Mouse (Mus musculus) intestine, embryonic 16.5 days (tissue): ENCODE data around the gene Depp1. TPM values are rescaled to one million over a fixed set of nuclear protein-coding genes. Genes with fewer than 3 reads are reported as not detected.

Experiments used
- ATAC-seq: fragments of 200-750 bp; cut with Nextera tagmentation; 2 replicates; pipeline ENCODE4 v1.8.0; 2017; ENCODE audit warnings: moderate TSS enrichment, moderate library complexity
- H3K27ac ChIP-seq: fragments of 300-500 bp; sonication (generic); 2 replicates; pipeline ENCODE4 v1.5.1; 2014; ENCODE audit warnings: mild to moderate bottlenecking, low read length
- H3K27me3 ChIP-seq: fragments of 300-500 bp; sonication (generic); replicated peaks from 2 replicates; pipeline ENCODE4 v1.6.1; 2014; ENCODE audit warnings: low read length, control low read depth, mixed read lengths; ENCODE audit not compliant: control insufficient read depth, insufficient read depth
- H3K36me3 ChIP-seq: fragments of 300-500 bp; sonication (generic); 2 replicates; pipeline ENCODE4 v1.6.1; 2014; ENCODE audit warnings: low read length, control low read depth; ENCODE audit not compliant: control insufficient read depth, insufficient read depth
- H3K4me1 ChIP-seq: fragments of 300-500 bp; sonication (generic); 2 replicates; pipeline ENCODE4 v1.6.1; 2014; ENCODE audit warnings: low read length, control low read depth, mixed read lengths; ENCODE audit not compliant: control insufficient read depth, insufficient read depth
- H3K4me2 ChIP-seq: fragments of 300-500 bp; sonication (generic); 2 replicates; pipeline ENCODE4 v1.6.1; 2014; ENCODE audit warnings: low read depth, low read length, control low read depth
- H3K4me3 ChIP-seq: fragments of 300-500 bp; sonication (generic); 2 replicates; pipeline ENCODE4 v1.5.1; 2014; ENCODE audit warnings: mild to moderate bottlenecking, low read length
- H3K9ac ChIP-seq: fragments of 300-500 bp; sonication (generic); 2 replicates; pipeline ENCODE4 v1.6.1; 2014; ENCODE audit warnings: low read depth, low read length
- H3K9me3 ChIP-seq: fragments of 300-500 bp; sonication (generic); 2 replicates; pipeline ENCODE4 v1.6.1; 2016; ENCODE audit warnings: low read length, control low read depth; ENCODE audit not compliant: control insufficient read depth
- WGBS: fragments of 180-500 bp; shearing (Covaris S2); extraction: QIAGEN DNeasy Blood & Tissue Kit; methylation state at CpG from one replicate; pipeline ENCODE4 v1.1.7; 2014; 5-methylcytosine and 5-hydroxymethylcytosine counted together
- polyA plus RNA-seq: library from polyadenylated mRNA; unstranded; fragments of >200 nt; fragmentation: Nextera tagmentation; extraction: Ambion mirVana; gene quantifications from 2 replicates; pipeline ENCODE4 v1.2.1, GENCODE M21; 2015

The Depp1 gene
- polyA plus RNA-seq, 1 experiment from 2014 or later = 26.3 TPM

DNA sequence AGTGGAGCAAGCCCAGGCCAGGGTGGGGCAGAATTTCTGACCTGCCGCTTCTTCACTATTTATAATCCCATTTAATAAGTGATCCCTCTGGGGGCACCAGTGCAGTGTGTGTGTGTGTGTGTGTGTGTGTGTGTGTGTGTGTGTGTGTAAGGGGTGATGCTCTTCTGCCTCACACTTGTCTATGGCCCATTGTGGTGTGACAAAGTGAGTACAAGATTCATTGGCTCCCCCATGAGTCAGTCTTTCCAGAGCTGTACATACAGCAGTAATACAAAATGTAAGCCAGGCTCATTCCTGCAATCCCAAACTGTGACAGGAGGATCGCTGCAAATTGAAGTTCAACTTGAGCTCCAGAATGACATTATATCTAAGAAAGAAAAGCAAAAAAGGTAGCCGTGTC, 14.4 kb downstream of the Depp1 start:
- Histone ChIP-seq H3K9me3 (no peaks in the 10 kb centered on the region), H3K9ac (no peak overlapping the region), H3K27ac (no peak overlapping the region), H3K4me2 (no peak overlapping the region), H3K36me3 (no peaks in the 10 kb centered on the region), H3K4me3 (no peak overlapping the region), H3K4me1 (no peaks in the 10 kb centered on the region), H3K27me3 (no peaks in the 10 kb centered on the region)
- 73% methylated on average over 3 of the region's 3 CpGs for WGBS
- ATAC-seq = no peak

DNA sequence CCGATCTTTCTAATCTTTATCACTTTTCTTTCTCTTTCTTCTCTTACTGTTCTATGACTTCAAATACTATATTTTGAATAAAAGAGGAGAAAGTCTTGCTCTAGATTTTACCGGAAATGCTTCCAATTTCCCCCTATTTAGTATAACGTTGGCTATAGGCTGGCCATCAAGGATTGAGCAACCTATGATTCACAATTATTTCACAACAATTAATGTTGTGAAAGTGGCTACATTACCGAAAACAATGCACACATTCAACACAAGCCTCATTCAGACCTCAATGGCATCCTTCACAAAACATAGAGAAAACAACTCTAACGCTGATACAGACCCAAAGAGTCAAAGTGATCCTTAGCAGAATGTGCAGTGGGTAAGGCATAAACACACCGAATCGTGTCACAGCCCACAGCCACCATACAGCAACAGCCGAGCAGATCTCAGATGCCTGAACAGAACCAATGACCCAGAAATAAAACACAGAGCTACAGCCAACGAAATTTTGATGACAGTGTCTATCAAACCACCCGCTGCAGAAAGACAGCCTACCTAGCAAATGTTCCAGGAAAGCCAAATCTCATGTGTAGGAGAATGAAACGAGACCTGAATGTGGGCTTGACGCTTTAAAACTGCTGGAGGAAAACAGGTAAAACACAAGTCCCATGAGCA, 15.8 kb downstream of the Depp1 start:
- 82% methylated on average over 12 of the region's 12 CpGs for WGBS
- ATAC-seq = no peak
- Histone ChIP-seq H3K9me3 (no peaks in the 10 kb centered on the region), H3K9ac (no peak overlapping the region), H3K27me3 (no peaks in the 10 kb centered on the region), H3K4me3 (no peak overlapping the region), H3K4me2 (no peak overlapping the region), H3K27ac (no peak overlapping the region), H3K4me1 (peaks cover 13% of the 10 kb centered on the region), H3K36me3 (no peaks in the 10 kb centered on the region)

DNA sequence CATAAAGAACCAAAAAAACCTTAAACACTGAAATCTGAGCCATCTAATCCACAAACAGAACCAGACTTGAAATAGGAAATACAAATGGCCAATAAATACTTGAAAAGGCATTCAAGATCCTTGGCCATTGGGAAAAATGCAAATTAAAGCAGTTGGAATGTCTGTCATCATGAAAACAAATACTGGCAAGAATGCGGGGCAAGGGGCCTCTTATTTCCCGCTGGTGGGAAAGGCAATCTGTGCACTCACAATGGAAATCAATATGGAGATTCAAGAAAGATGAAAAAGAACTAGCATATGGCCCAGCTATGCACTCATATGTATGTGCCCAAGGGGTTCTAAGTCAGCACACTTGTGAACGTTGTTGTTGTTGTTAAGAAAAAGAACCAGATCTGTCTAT, 16.5 kb downstream of the Depp1 start:
- WGBS = 61% methylated on average over 3 of the region's 3 CpGs
- no peak for ATAC-seq
- Histone ChIP-seq H3K4me2 (no peak overlapping the region), H3K9ac (no peak overlapping the region), H3K36me3 (no peaks in the 10 kb centered on the region), H3K4me1 (peaks cover 19% of the 10 kb centered on the region), H3K4me3 (no peak overlapping the region), H3K27ac (no peak overlapping the region), H3K27me3 (no peaks in the 10 kb centered on the region), H3K9me3 (no peaks in the 10 kb centered on the region)

DNA sequence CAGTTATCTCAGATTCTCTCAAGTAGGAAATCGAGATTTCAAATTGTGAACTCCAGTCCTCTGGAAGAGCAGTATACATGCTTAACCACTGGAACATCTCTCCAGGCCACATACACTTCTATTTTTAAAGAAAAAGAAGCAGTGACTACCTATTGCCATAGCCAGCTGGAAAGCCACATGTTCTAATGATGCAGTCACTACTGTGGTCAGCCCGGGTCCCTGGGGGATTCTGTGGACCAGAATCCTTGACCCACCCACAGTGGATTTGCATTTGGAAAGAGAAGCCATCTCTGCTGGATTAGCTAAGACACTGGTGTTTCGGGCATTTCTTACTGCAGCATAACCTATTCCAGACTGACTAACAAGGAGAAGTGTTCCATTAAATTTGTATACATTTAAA, 17.0 kb downstream of the Depp1 start:
- Histone ChIP-seq H3K27me3 (no peaks in the 10 kb centered on the region), H3K36me3 (no peaks in the 10 kb centered on the region), H3K9me3 (no peaks in the 10 kb centered on the region), H3K9ac (no peak overlapping the region), H3K27ac (no peak overlapping the region), H3K4me1 (peaks cover 21% of the 10 kb centered on the region), H3K4me3 (no peak overlapping the region), H3K4me2 (no peak overlapping the region)
- WGBS = 76% methylated on average over 3 of the region's 3 CpGs
- ATAC-seq = no peak

DNA sequence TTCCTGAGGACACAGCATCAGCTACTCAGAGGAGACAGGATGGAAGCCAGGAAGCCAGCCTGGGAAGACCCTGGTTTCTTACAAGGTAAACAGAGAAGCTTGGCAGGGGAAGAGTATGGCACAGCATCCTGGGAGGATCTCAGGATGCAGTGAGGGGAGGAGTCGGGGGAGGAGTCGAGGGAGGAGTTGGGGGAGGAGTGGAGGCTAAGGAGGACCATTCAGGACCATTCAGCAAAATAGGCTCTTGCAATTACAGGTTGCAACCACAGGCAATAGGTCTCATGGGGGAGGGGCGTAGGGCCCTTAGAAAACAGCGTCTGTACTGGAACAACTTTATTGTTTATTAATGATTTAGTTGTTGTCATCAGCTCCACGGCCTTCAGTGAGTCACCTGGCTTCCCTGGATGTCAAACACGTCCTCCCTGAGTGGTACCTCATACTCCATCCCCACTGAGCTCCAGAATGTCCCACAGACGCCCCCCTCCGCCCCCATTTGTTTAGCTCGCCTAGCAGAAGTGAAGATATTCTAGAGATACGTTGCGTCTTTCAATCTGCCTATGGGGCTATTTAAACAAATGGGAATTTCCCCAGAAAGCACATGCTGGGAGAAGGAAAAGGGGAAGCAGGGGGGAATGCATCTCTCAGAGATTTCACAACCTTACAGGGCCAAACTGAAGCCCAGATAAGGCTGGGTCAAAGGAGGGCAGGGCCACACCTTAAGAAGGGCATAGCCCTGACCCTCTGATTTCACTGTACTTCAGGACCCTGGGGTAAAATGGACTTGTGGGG, 18.5 kb downstream of the Depp1 start:
- H3K9me3 ChIP-seq = no peaks in the 10 kb centered on the region
- no peak overlapping the region for H3K4me2 ChIP-seq
- H3K4me1 ChIP-seq = peaks cover 27% of the 10 kb centered on the region
- 48% methylated on average over 11 of the region's 11 CpGs for WGBS
- no peak overlapping the region for H3K27ac ChIP-seq
- H3K9ac ChIP-seq = no peak overlapping the region
- H3K4me3 ChIP-seq = no peak overlapping the region
- H3K27me3 ChIP-seq = no peaks in the 10 kb centered on the region
- no peak for ATAC-seq
- no peaks in the 10 kb centered on the region for H3K36me3 ChIP-seq

- no peak overlapping the region for H3K4me2 ChIP-seq
Measured at GRCm38 (mm10) chr6:116670144-116670543, 19.7 kb downstream of the Depp1 start.

GRCm38 (mm10) chr6:116671031-116671430, 20.6 kb downstream of the Depp1 start:
- Histone ChIP-seq H3K4me1 (peaks cover 30% of the 10 kb centered on the region), H3K27me3 (no peaks in the 10 kb centered on the region), H3K9ac (peak overlapping the region; percentile 22; the same call in 1 of the 2 replicates), H3K4me3 (no peak overlapping the region), H3K9me3 (no peaks in the 10 kb centered on the region), H3K4me2 (peak overlapping the region; percentile 25; the same call in 1 of the 2 replicates), H3K27ac (no peak overlapping the region), H3K36me3 (no peaks in the 10 kb centered on the region)
- 13% methylated on average over 5 of the region's 5 CpGs for WGBS
- ATAC-seq = peak; percentile 15

More at GRCm38 (mm10) chr6:116670144-116670543, 19.7 kb downstream of the Depp1 start:
- ATAC-seq = no peak
- Histone ChIP-seq H3K36me3 (no peaks in the 10 kb centered on the region), H3K4me3 (no peak overlapping the region), H3K27me3 (no peaks in the 10 kb centered on the region), H3K4me1 (peaks cover 30% of the 10 kb centered on the region), H3K27ac (no peak overlapping the region), H3K9ac (no peak overlapping the region), H3K9me3 (no peaks in the 10 kb centered on the region)
- 50% methylated on average over 6 of the region's 6 CpGs for WGBS

GRCm38 (mm10) chr6:116671768-116672167, 21.4 kb downstream of the Depp1 start:
- Histone ChIP-seq H3K27ac (no peak overlapping the region), H3K9me3 (no peaks in the 10 kb centered on the region)

GRCm38 (mm10) chr6:116672349-116672748, 21.9 kb downstream of the Depp1 start:
- no peak overlapping the region for H3K4me2 ChIP-seq
- H3K27me3 ChIP-seq = no peaks in the 10 kb centered on the region
- H3K27ac ChIP-seq = no peak overlapping the region
- H3K4me3 ChIP-seq = 0 out of 2 replicates have a peak overlapping the region, but pooled peaks have one; percentile 0
- H3K9ac ChIP-seq = no peak overlapping the region
- no peak for ATAC-seq
- H3K36me3 ChIP-seq = no peaks in the 10 kb centered on the region
- 71% methylated on average over 5 of the region's 5 CpGs for WGBS
- H3K4me1 ChIP-seq = peaks cover 30% of the 10 kb centered on the region
- no peaks in the 10 kb centered on the region for H3K9me3 ChIP-seq

More at GRCm38 (mm10) chr6:116671768-116672167, 21.4 kb downstream of the Depp1 start:
- H3K9ac ChIP-seq = no peak overlapping the region
- H3K36me3 ChIP-seq = no peaks in the 10 kb centered on the region
- no peak for ATAC-seq
- no peak overlapping the region for H3K4me3 ChIP-seq
- H3K4me1 ChIP-seq = peaks cover 30% of the 10 kb centered on the region
- H3K27me3 ChIP-seq = no peaks in the 10 kb centered on the region
- WGBS = 80% methylated on average over 4 of the region's 4 CpGs
- no peak overlapping the region for H3K4me2 ChIP-seq
